Mouse (Mus musculus) olfactory bulb, adult 2 months (tissue): ENCODE results near the gene Slc24a4. TPM values are rescaled to one million over a fixed set of nuclear protein-coding genes. Genes with fewer than 3 reads are reported as not detected.

Experiments
- H3K27ac ChIP-seq: fragments of 200-500 bp; 2 replicates; pipeline ENCODE4 v1.5.1; 2012; ENCODE audit warnings: low read depth, low read length; ENCODE audit not compliant: insufficient read depth
- H3K4me1 ChIP-seq: fragments of 200-500 bp; 2 replicates; pipeline ENCODE4 v1.6.1; 2012; ENCODE audit warnings: low read length; ENCODE audit not compliant: control insufficient read depth, insufficient read depth
- H3K4me3 ChIP-seq: fragments of 200-500 bp; 2 replicates; pipeline ENCODE4 v1.5.1; 2012; ENCODE audit warnings: mild to moderate bottlenecking, low read depth, low read length, moderate library complexity; ENCODE audit not compliant: insufficient read depth
- CTCF ChIP-seq: fragments of 200-500 bp; IDR thresholded peaks from 2 replicates; pipeline ENCODE4 v1.5.1; 2012; ENCODE audit warnings: low read depth, mild to moderate bottlenecking, low read length, moderate library complexity; ENCODE audit not compliant: insufficient read depth
- POLR2A ChIP-seq: fragments of 200-500 bp; IDR thresholded peaks from 2 replicates; pipeline ENCODE4 v1.6.1; 2012; ENCODE audit warnings: mild to moderate bottlenecking, low read depth, low read length, moderate library complexity; ENCODE audit not compliant: insufficient read depth
- WGBS: fragments of 180-500 bp; shearing (Covaris S2); methylation state at CpG from one replicate; pipeline ENCODE4 v1.1.7; 2018; 5-methylcytosine and 5-hydroxymethylcytosine counted together
- polyA plus RNA-seq: library from polyadenylated mRNA; stranded (reverse); fragments of >200 nt; gene quantifications from 2 replicates; pipeline ENCODE4 v1.2.4, GENCODE M21; 2012; ENCODE audit warnings: low replicate concordance; ENCODE audit not compliant: missing spikeins, insufficient read depth, insufficient read length

The Slc24a4 gene
- polyA plus RNA-seq, 1 experiment, result not detected

DNA sequence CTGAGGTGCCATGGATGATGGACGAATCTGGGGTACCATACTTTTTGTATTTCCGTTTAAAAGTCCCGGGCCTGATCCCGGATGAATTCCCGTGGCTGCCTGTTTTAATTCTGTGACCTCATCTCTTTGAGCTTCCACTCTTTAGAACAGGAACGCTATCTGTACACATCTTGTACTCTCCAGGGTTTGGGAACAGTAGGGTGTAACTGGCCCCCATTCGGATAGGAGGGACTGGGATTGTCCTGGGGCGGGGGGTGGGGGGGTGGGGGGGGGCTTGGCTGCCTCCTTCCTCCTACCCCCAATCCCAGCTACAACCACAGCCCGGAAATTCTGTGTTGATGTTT is 155.7 kb downstream of the Slc24a4 start:
- no peak overlapping the region for H3K27ac ChIP-seq
- no peak overlapping the region for H3K4me3 ChIP-seq
- 35% methylated on average over 9 of the region's 9 CpGs for WGBS
- H3K4me1 ChIP-seq, result peaks cover 16% of the 10 kb centered on the region
- TF ChIP-seq POLR2A, result no peak

DNA sequence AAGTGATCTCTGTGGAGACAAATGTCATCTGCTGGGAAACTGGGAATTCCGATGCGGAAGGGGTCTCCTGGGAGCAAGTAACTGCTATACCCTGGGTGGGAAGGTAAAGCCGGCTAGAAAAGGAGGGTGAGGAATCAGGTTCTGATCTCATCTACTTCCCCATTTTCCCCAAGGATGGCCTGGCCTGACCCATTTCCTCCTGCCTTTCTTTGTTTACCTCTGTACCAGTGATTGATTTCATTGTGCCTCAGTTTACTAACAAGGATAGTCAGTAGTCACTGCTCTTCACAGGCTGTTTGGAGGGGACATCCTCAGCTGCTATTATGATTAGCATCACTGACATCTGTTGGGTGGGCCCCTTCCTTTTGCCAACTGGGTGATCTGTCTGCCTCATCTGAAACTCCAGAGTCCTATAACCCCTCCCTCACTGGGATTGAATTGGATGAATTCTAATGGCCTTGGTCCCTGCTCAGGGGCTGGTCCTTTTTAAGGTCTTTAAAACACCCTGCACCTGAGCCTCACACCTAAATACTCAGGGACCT is 156.2 kb downstream of the Slc24a4 start:
- no peak for TF ChIP-seq POLR2A
- TF ChIP-seq CTCF, result no peak
- Histone ChIP-seq H3K27ac (no peak overlapping the region), H3K4me3 (no peak overlapping the region), H3K4me1 (peaks cover 16% of the 10 kb centered on the region)
- WGBS, result 82% methylated on average over 3 of the region's 3 CpGs

DNA sequence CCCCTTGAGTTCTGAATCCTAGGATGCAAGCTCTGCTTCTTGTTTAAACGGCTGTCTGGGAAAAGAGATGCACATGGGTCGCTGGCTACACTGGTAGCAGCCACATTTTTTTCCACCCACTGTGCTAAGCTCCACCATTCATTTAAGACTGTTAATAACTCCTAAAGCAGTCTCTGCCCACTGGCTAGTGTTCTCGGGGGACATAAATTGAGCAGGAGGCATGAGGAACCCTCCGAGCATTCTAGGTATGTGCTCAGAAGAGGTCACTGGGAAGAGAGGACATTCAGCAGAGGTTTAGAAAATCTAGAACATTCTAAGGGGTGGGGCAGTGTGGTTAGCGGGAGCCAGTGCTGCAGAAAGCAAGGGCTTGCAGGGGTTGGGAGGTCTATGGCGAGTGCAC is 156.8 kb downstream of the Slc24a4 start:
- TF ChIP-seq CTCF, result no peak
- no peak for TF ChIP-seq POLR2A
- no peak overlapping the region for H3K27ac ChIP-seq
- H3K4me3 ChIP-seq, result no peak overlapping the region
- peaks cover 16% of the 10 kb centered on the region for H3K4me1 ChIP-seq
- WGBS, result 84% methylated on average over 6 of the region's 6 CpGs

DNA sequence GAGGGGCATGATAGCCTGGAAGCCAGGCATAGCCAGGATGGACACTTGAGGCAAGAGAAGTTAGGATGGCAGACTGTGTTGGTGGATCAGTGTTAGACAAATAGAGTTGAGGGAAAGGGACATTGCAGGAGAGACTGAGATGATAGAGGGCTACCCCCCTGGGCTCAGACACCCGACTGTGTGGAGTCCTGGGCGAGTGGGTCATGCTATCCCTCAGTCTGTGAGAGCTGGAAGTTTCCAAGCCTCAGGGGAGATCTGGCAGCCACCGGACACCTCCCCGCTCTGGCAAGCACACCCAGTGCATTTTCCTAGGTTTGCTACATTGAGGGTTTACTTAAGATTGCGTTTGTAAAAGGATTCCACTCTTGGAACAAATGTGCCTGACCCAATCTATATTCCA is 157.2 kb downstream of the Slc24a4 start:
- Histone ChIP-seq H3K27ac (no peak overlapping the region), H3K4me3 (no peak overlapping the region), H3K4me1 (peaks cover 16% of the 10 kb centered on the region)
- TF ChIP-seq CTCF (no peak), POLR2A (no peak)
- 88% methylated on average over 5 of the region's 5 CpGs for WGBS

DNA sequence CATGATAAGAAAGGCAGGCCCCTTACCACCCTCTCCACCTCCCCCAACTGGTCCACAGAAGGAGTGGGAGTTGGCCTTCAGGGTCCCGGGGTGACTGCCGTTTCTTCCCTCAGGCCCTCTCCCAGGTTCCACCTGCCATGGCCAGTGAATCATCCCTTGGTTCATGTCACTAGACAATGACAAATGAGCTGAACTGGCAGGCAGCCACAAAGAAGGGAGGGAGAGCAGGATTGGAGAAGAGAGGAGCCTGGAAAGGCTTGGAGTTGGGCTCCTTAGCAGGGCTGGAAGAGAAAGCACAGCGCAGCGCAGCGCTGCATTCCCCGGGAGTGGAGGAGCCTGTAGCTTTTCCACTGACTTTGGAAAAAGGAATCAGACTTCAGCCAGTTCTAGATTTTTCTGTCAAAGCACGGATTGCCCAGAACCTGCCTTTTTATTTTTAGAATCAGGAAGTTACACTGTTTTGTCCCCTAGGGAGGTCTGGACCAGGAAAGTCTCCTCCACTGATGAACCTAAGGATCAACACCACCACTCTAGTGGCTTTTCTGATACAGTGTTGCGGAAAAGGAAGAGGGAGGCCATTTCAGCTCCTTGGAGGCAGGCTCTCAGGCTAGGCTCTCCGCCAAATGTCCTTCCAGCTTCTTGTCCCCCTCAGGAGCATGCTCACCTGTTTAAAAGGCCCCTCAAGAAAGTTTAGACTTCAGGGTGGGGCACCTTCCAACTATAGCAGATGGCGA is 158.3 kb downstream of the Slc24a4 start:
- no peak for TF ChIP-seq POLR2A
- TF ChIP-seq CTCF, result no peak
- H3K27ac ChIP-seq, result no peak overlapping the region
- 66% methylated on average over 10 of the region's 10 CpGs for WGBS

DNA sequence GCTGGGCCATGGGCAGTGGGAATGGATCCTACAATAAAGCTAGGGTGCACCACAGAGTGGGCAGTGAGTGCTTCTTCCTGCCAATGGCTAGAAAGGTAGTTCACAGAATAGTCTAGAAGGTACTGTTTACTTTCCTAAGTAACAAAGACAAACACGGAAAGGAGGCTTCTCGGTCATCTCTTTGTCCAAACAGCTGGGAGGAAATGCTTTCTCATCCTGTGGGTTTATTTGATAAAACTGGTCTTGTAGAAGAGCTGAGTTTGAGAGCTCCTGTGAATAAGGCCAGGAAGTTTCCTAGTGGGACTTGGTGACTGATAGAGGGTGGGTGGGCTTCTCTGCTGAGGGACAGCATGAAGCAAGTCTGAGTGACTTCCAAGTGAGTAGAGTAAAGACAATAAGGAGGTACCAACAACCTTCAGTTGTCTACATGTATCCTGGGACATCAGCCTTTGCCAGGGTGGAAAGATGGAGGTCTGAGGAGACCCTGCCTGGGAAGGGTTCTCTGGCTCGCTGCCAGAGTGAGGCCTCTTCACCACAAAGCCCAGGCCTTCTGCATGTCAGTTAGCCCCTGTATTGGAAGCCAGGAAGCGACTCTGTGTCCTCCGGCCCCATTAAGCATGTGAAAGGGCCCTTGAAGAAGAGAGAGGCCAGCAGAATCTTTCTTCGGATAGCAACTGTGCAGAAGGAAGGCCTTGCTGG is 159.5 kb downstream of the Slc24a4 start:
- WGBS, result 85% methylated on average over 6 of the region's 6 CpGs
- no peak overlapping the region for H3K27ac ChIP-seq
- no peak overlapping the region for H3K4me3 ChIP-seq
- H3K4me1 ChIP-seq, result peaks cover 10% of the 10 kb centered on the region
- TF ChIP-seq POLR2A, result no peak
- no peak for TF ChIP-seq CTCF

More for the DNA sequence above, 158.3 kb downstream of the Slc24a4 start:
- Histone ChIP-seq H3K4me3 (no peak overlapping the region), H3K4me1 (peaks cover 16% of the 10 kb centered on the region)

DNA sequence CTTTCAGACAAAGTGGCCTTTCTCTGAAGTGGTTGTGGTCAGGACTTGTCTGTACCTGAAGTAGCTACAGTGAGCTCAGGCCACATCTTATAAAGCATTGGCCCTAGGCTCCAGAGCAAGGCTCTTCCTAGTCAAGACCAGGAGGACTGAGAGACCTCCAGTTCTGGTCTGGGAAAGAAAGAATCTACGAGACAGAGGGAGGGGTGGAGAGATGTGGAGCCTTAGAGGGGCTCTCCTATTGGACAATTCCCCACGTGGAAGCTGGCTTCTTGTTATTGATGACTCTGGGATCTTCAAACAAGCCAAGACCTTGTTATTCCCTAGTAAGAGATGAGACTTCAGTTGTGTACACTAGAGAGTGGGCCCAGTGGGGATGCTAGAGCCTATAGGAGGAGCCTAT is 160.3 kb downstream of the Slc24a4 start:
- H3K27ac ChIP-seq, result no peak overlapping the region
- 76% methylated on average over 2 of the region's 2 CpGs for WGBS

DNA sequence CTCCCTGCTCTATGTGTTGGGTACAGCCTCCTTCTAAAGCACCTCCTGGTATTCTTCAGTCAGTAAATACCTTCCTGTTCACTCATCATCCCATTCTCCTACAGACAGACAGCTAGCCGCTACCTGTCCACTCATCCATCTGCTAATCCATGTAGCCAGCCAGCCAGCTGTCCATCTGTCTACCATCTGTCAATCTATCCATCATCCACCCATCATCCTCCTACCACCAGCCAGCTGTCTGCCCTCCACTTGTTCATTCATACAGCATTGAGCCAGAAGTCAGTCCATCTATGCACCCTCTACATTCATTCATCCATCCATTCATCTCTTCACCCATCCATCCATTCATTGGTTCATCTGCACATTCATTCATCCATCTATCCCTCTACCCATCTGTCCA is 161.0 kb downstream of the Slc24a4 start:
- WGBS, result 95% methylated on average over 1 of the region's 1 CpGs
- no peak for TF ChIP-seq POLR2A
- no peak for TF ChIP-seq CTCF
- Histone ChIP-seq H3K4me3 (no peak overlapping the region), H3K27ac (no peak overlapping the region), H3K4me1 (peaks cover 3% of the 10 kb centered on the region)

More for the DNA sequence above, 160.3 kb downstream of the Slc24a4 start:
- peaks cover 3% of the 10 kb centered on the region for H3K4me1 ChIP-seq
- no peak overlapping the region for H3K4me3 ChIP-seq
- TF ChIP-seq POLR2A (no peak), CTCF (no peak)

DNA sequence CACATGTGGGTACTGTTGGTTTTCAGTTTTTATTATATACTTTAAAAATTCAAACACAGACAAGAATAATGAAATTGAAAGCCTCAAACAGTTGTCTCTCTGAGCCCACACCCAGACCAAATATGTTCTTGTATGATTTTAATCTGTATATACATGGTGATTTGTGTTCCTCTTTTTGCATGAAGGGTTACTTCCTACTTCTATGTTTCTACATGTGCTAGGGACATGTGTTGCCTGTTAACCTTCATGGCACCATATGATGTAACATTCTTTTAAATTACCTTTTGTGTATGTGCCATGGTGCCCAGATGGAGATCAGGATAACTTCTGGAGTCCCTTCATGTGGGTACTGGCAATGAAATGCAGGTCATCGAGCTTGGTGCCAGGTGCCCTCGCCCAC is 162.1 kb downstream of the Slc24a4 start:
- 89% methylated on average over 2 of the region's 2 CpGs for WGBS
- Histone ChIP-seq H3K4me3 (no peak overlapping the region), H3K4me1 (peaks cover 10% of the 10 kb centered on the region), H3K27ac (no peak overlapping the region)
- TF ChIP-seq CTCF, result no peak
- TF ChIP-seq POLR2A, result no peak
